Mouse (Mus musculus): ENCODE data around the gene Dzip3. TPM values are rescaled to one million over a fixed set of nuclear protein-coding genes. Genes with fewer than 3 reads are reported as not detected.

Gene Dzip3
- polyA plus RNA-seq (2014; fragmentation: Nextera tagmentation; extraction: Ambion mirVana) = 46.7 and 54.3 TPM in 2 replicates

DNA sequence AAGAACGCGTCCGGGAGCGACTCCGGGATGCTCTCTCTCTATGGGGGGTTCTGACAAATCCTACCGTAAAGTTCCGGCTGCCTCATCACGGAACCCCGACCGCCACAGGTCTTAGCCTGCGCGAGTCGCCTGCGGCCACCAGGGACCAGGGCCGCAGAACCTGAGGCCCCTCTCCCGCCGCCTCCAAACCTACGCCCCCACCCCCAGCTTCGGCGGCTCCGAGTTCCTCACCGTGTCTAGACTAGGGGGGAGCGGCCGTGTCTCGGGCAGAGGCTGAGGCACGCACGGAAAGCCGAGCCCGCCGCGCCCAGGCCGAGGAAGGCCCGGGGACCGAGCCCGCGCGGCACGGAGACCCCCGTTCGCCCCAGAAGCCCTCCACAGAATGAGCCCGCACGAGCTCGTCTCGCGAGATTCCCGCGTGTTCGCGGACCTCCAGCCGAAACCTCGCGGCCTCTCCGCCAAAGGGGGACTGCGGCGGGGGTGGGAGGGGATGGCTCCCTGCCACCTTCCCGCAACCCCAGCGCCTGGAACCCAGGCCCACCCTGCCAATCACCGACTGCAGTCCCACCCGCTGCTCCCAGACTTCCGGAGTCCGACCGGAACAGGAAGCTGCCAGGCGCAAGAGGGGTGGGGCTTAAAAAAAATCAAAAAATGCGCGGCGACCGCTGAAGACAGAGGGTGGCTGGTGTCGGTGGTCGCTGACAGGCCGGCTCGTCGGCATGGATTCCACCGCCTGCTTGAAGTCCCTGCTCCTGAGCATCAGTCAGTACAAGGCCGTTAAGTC lies at the start of gene Dzip3, which contains the start of gene Cip2a:
Gene Dzip3 (minus strand): TSS at position 607 of the 784 bp plus-strand sequence.
Gene Cip2a (plus strand): TSS at position 627 of the 784 bp plus-strand sequence.
- WGBS = under 1% methylated on average over 74 of the region's 74 CpGs
- peak within 1 kb of the TSS; percentile 96 for H3K9ac ChIP-seq (ENCODE audit: low read length)
- no peaks in the 10 kb centered on the region for H3K9me3 ChIP-seq (ENCODE audit: control insufficient read depth, low read length)
- peak; percentile 98 for DNase-seq (ENCODE audit: low spot score)
- ATAC-seq (replicated peaks; ENCODE audit: low FRiP score) = peak; percentile 99
- no peaks in the 10 kb centered on the region for H3K27me3 ChIP-seq (ENCODE audit: control insufficient read depth, insufficient read depth, low read length)
- no peaks in the 10 kb centered on the region for H3K36me3 ChIP-seq (ENCODE audit: control insufficient read depth, insufficient read depth, low read length)
- H3K4me3 ChIP-seq (ENCODE audit: low read depth, low read length) = peak within 1 kb of the TSS; percentile 82
- H3K27ac ChIP-seq (ENCODE audit: low read depth, low read length) = peak within 1 kb of the TSS; percentile 88
- peaks cover 4% of the 10 kb centered on the region; the same call in 1 of the 2 replicates for H3K4me1 ChIP-seq (replicated peaks; ENCODE audit: control insufficient read depth, insufficient read depth, low read length)
- H3K4me2 ChIP-seq (ENCODE audit: low read depth, low read length, severe bottlenecking) = peak within 1 kb of the TSS; percentile 64

DNA sequence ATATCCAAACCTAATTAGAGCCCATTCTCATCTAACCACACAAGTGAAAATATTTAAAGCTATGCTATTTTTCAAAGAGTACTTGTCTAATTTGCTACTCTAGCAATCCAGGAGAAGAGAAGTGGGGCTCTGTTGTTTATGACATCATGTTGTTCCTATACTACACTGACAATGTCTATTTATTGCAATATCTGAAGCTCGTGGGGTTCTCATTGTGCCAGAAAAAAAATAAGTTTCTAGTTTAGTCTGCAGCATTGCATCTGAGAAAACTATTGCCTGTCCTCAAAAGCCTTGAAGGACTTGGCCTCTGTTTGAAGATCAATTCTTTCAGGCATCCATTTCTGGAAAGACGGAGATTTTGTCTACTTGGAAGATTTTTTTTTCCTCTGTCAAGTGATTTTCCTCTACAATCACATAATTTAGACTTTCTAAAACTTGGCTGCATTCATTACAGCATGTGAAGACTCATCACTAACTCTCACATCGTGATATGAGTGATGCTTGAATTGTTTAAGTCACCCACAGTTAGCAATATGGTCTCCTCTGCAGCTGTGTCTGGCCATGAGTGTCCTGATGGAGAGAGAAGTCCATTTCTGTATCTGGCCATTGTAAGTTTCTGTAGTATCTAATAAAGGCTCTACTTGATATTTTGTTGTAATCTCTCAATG lies 46.7 kb upstream of the Dzip3 start:
- H3K36me3 ChIP-seq (ENCODE audit: control insufficient read depth, insufficient read depth, low read length) = no peaks in the 10 kb centered on the region
- H3K9ac ChIP-seq (ENCODE audit: low read length) = no peak overlapping the region
- H3K9me3 ChIP-seq (ENCODE audit: control insufficient read depth, low read length) = no peaks in the 10 kb centered on the region
- no peak overlapping the region for H3K4me2 ChIP-seq (ENCODE audit: low read depth, low read length, severe bottlenecking)
- H3K27me3 ChIP-seq (ENCODE audit: control insufficient read depth, insufficient read depth, low read length) = no peaks in the 10 kb centered on the region
- H3K4me3 ChIP-seq (ENCODE audit: low read depth, low read length) = no peak overlapping the region
- ATAC-seq (replicated peaks; ENCODE audit: low FRiP score) = no peak
- no peaks in the 10 kb centered on the region for H3K4me1 ChIP-seq (replicated peaks; ENCODE audit: control insufficient read depth, insufficient read depth, low read length)
- WGBS = 85% methylated on average over 3 of the region's 3 CpGs
- no peak overlapping the region for H3K27ac ChIP-seq (ENCODE audit: low read depth, low read length)
- no peak for DNase-seq (ENCODE audit: low spot score)

GRCm38 (mm10) chr16:49037771-49038170 lies 43.8 kb upstream of the Dzip3 start:
- ATAC-seq (replicated peaks; ENCODE audit: low FRiP score) = no peak
- DNase-seq (ENCODE audit: low spot score) = no peak
- Histone ChIP-seq H3K9ac (ENCODE audit: low read length) (no peak overlapping the region), H3K27me3 (ENCODE audit: control insufficient read depth, insufficient read depth, low read length) (no peaks in the 10 kb centered on the region), H3K36me3 (ENCODE audit: control insufficient read depth, insufficient read depth, low read length) (no peaks in the 10 kb centered on the region), H3K4me1 (replicated peaks; ENCODE audit: control insufficient read depth, insufficient read depth, low read length) (no peaks in the 10 kb centered on the region), H3K9me3 (ENCODE audit: control insufficient read depth, low read length) (no peaks in the 10 kb centered on the region), H3K4me2 (ENCODE audit: low read depth, low read length, severe bottlenecking) (no peak overlapping the region), H3K27ac (ENCODE audit: low read depth, low read length) (no peak overlapping the region), H3K4me3 (ENCODE audit: low read depth, low read length) (no peak overlapping the region)
- whole genome bisulfite sequencing = 85% methylated on average over 4 of the region's 4 CpGs

GRCm38 (mm10) chr16:49035852-49036251 lies 41.9 kb upstream of the Dzip3 start:
- Histone ChIP-seq H3K4me3 (ENCODE audit: low read depth, low read length) (no peak overlapping the region), H3K27ac (ENCODE audit: low read depth, low read length) (no peak overlapping the region), H3K4me2 (ENCODE audit: low read depth, low read length, severe bottlenecking) (no peak overlapping the region), H3K4me1 (replicated peaks; ENCODE audit: control insufficient read depth, insufficient read depth, low read length) (no peaks in the 10 kb centered on the region), H3K9me3 (ENCODE audit: control insufficient read depth, low read length) (no peaks in the 10 kb centered on the region), H3K36me3 (ENCODE audit: control insufficient read depth, insufficient read depth, low read length) (no peaks in the 10 kb centered on the region), H3K9ac (ENCODE audit: low read length) (no peak overlapping the region), H3K27me3 (ENCODE audit: control insufficient read depth, insufficient read depth, low read length) (no peaks in the 10 kb centered on the region)
- no peak for ATAC-seq (replicated peaks; ENCODE audit: low FRiP score)
- no peak for DNase-seq (ENCODE audit: low spot score)
- WGBS = 62% methylated on average over 4 of the region's 4 CpGs

DNA sequence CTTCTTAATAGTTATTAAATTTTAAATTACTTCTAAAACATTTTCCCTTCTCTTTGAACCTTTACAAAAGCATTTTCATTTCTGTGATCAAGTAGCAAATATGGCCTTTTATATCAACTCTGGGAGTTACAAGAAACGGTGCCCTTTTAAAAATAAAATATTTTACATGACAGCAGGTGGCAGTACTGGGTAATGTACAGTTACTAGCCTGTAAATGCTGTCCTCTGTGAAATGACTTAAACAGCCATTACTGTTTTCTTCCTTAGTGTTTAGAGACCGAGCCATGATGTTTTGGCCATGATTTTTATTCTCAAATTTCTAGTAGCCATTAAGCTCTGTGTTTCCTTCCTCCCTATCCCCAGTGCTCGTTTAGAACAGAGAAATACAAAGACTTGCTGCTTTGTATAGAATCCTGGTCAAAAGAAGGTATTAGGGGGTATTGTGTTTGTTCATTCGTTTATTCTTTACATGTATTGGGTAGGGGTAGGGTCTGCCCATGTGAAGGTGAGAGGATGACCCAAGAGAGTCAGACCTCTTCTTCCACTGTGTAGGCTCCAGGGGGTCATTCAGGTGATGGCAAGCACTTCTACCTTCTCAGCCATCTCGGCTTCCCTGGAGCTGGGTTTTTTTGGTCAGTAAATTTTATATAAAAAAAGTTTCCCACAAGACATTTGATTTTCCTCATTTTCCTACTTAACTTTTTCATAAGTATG lies 22.8 kb upstream of the Dzip3 start:
- no peak overlapping the region for H3K4me2 ChIP-seq (ENCODE audit: low read depth, low read length, severe bottlenecking)
- no peak overlapping the region for H3K4me3 ChIP-seq (ENCODE audit: low read depth, low read length)
- DNase-seq (ENCODE audit: low spot score) = no peak
- WGBS = 57% methylated on average over 5 of the region's 5 CpGs
- no peak overlapping the region for H3K27ac ChIP-seq (ENCODE audit: low read depth, low read length)
- H3K36me3 ChIP-seq (ENCODE audit: control insufficient read depth, insufficient read depth, low read length) = peaks cover 6% of the 10 kb centered on the region; the same call in 1 of the 2 replicates
- no peak overlapping the region for H3K9ac ChIP-seq (ENCODE audit: low read length)
- no peaks in the 10 kb centered on the region for H3K9me3 ChIP-seq (ENCODE audit: control insufficient read depth, low read length)
- H3K4me1 ChIP-seq (replicated peaks; ENCODE audit: control insufficient read depth, insufficient read depth, low read length) = no peaks in the 10 kb centered on the region
- ATAC-seq (replicated peaks; ENCODE audit: low FRiP score) = 0 out of 2 replicates have a peak, but pooled peaks have one; percentile 33
- H3K27me3 ChIP-seq (ENCODE audit: control insufficient read depth, insufficient read depth, low read length) = no peaks in the 10 kb centered on the region

DNA sequence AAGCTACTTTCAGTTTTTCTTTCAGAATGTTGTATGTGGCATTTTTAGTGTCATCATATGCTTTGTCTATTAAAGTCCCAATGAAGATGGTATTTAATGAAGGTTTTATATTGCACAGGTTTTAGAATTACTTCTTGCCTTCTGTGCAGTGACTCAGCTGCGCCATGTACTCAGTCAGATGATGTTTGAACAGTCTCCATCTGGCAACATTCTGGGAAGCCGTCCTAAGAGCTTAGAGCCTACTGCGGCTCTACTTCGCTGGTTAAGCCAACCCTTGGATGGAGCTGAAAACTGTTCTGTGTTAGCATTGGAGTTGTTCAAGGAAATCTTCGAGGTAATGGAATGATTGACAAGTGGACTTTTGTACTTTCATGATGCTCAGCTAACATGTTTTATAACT lies 10.2 kb upstream of the Dzip3 start:
- no peak overlapping the region for H3K27ac ChIP-seq (ENCODE audit: low read depth, low read length)
- no peaks in the 10 kb centered on the region for H3K4me1 ChIP-seq (replicated peaks; ENCODE audit: control insufficient read depth, insufficient read depth, low read length)
- peaks cover 3% of the 10 kb centered on the region; the same call in 1 of the 2 replicates for H3K36me3 ChIP-seq (ENCODE audit: control insufficient read depth, insufficient read depth, low read length)
- ATAC-seq (replicated peaks; ENCODE audit: low FRiP score) = no peak
- no peak overlapping the region for H3K4me3 ChIP-seq (ENCODE audit: low read depth, low read length)
- DNase-seq (ENCODE audit: low spot score) = no peak
- no peak overlapping the region for H3K4me2 ChIP-seq (ENCODE audit: low read depth, low read length, severe bottlenecking)
- no peak overlapping the region for H3K9ac ChIP-seq (ENCODE audit: low read length)
- WGBS = 97% methylated on average over 5 of the region's 5 CpGs
- no peaks in the 10 kb centered on the region for H3K9me3 ChIP-seq (ENCODE audit: control insufficient read depth, low read length)
- no peaks in the 10 kb centered on the region for H3K27me3 ChIP-seq (ENCODE audit: control insufficient read depth, insufficient read depth, low read length)

GRCm38 (mm10) chr16:48994343-48994693 lies 353 bp upstream of the Dzip3 start:
- Histone ChIP-seq H3K9ac (ENCODE audit: low read length) (peak overlapping the region; percentile 78), H3K9me3 (ENCODE audit: control insufficient read depth, low read length) (no peaks in the 10 kb centered on the region), H3K27me3 (ENCODE audit: control insufficient read depth, insufficient read depth, low read length) (no peaks in the 10 kb centered on the region), H3K4me1 (replicated peaks; ENCODE audit: control insufficient read depth, insufficient read depth, low read length) (peaks cover 4% of the 10 kb centered on the region; the same call in 1 of the 2 replicates), H3K27ac (ENCODE audit: low read depth, low read length) (no peak overlapping the region), H3K4me2 (ENCODE audit: low read depth, low read length, severe bottlenecking) (peak overlapping the region; percentile 62), H3K4me3 (ENCODE audit: low read depth, low read length) (peak overlapping the region; percentile 82), H3K36me3 (ENCODE audit: control insufficient read depth, insufficient read depth, low read length) (no peaks in the 10 kb centered on the region; the same call in 1 of the 2 replicates)
- under 1% methylated on average over 18 of the region's 18 CpGs for WGBS
- no peak for ATAC-seq (replicated peaks; ENCODE audit: low FRiP score)
- DNase-seq (ENCODE audit: low spot score) = no peak

DNA sequence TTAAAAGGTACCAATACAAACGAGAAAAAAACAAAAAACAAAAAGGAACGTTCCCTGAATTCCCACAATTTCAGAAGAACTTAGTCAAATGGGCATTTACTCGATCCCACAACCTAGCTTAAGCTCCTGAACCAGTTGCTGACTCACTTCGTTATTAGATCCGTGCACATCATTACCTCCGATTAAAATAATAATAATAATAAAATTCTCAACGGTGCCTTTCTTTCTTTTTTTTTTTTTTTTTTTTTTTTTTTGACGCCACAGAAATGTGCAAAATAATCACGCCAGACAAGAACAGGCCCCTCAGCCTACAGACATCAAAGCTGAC lies 770 bp downstream of the Dzip3 start:
- WGBS = 3% methylated on average over 9 of the region's 9 CpGs
- ATAC-seq (replicated peaks; ENCODE audit: low FRiP score) (no peak), DNase-seq (ENCODE audit: low spot score) (no peak)
- Histone ChIP-seq H3K4me3 (ENCODE audit: low read depth, low read length) (peak overlapping the region; percentile 82), H3K36me3 (ENCODE audit: control insufficient read depth, insufficient read depth, low read length) (no peaks in the 10 kb centered on the region), H3K27me3 (ENCODE audit: control insufficient read depth, insufficient read depth, low read length) (no peaks in the 10 kb centered on the region), H3K4me2 (ENCODE audit: low read depth, low read length, severe bottlenecking) (peak overlapping the region; percentile 64), H3K9me3 (ENCODE audit: control insufficient read depth, low read length) (no peaks in the 10 kb centered on the region), H3K27ac (ENCODE audit: low read depth, low read length) (peak overlapping the region; percentile 88), H3K4me1 (replicated peaks; ENCODE audit: control insufficient read depth, insufficient read depth, low read length) (peaks cover 4% of the 10 kb centered on the region; the same call in 1 of the 2 replicates), H3K9ac (ENCODE audit: low read length) (peak overlapping the region; percentile 96)

Measured in forebrain, embryonic 11.5 days (tissue).